Mouse (Mus musculus) bone marrow, adult 2 months (tissue): ENCODE measurements around the gene Ankrd60.

ENCODE experiments used
- CTCF ChIP-seq: fragments of 200-500 bp; IDR thresholded peaks from 2 replicates; pipeline ENCODE4 v1.5.1; 2011; ENCODE audit warnings: low read length, control low read depth; ENCODE audit not compliant: control insufficient read depth, insufficient read depth
- POLR2A ChIP-seq: fragments of 200-500 bp; IDR thresholded peaks from 2 replicates; pipeline ENCODE4 v1.6.1; 2011; ENCODE audit warnings: low read depth, mild to moderate bottlenecking, control low read depth, low read length, borderline replicate concordance; ENCODE audit not compliant: control insufficient read depth

- TF ChIP-seq CTCF = no peak
- no peak for TF ChIP-seq POLR2A
Observed at GRCm38 (mm10) chr2:173550681-173551080, 27.5 kb downstream of the Ankrd60 start.
